Mouse (Mus musculus) heart, embryonic 12.5 days (tissue): Measurements from ENCODE around the gene Prr23a1. TPM values are rescaled to one million over a fixed set of nuclear protein-coding genes. Genes with fewer than 3 reads are reported as not detected.
A peak's percentile ranks its signal among the peaks of the same experiment; 100 is the strongest.
"Not testable (repeated sequence)": the region's sequence is repeated elsewhere in the genome, so short reads cannot be mapped to it uniquely, and the experiment has no call there.

ENCODE experiments used
- ATAC-seq: fragments of 200-750 bp; cut with Nextera tagmentation; 2 replicates; pipeline ENCODE4 v1.8.0; 2017; ENCODE audit warnings: moderate TSS enrichment, moderate library complexity; ENCODE audit not compliant: insufficient number of reproducible peaks, low FRiP score
- H3K27ac ChIP-seq: fragments of 300-500 bp; sonication (generic); 2 replicates; pipeline ENCODE4 v1.5.1; 2016; ENCODE audit warnings: mild to moderate bottlenecking, moderate library complexity; ENCODE audit not compliant: poor library complexity, severe bottlenecking
- H3K27me3 ChIP-seq: fragments of 300-500 bp; sonication (generic); replicated peaks from 2 replicates; pipeline ENCODE4 v1.6.1; 2016; ENCODE audit warnings: mild to moderate bottlenecking, moderate library complexity
- H3K36me3 ChIP-seq: fragments of 300-500 bp; sonication (generic); 2 replicates; pipeline ENCODE4 v1.6.1; 2016; ENCODE audit warnings: mild to moderate bottlenecking, moderate library complexity
- H3K4me1 ChIP-seq: fragments of 300-500 bp; sonication (generic); replicated peaks from 2 replicates; pipeline ENCODE4 v1.6.1; 2016; ENCODE audit warnings: mild to moderate bottlenecking
- H3K4me2 ChIP-seq: fragments of 300-500 bp; sonication (generic); 2 replicates; pipeline ENCODE4 v1.6.1; 2016; ENCODE audit warnings: mild to moderate bottlenecking, moderate library complexity
- H3K4me3 ChIP-seq: fragments of 300-500 bp; sonication (generic); 2 replicates; pipeline ENCODE4 v1.5.1; 2016; ENCODE audit warnings: mild to moderate bottlenecking
- H3K9ac ChIP-seq: fragments of 300-500 bp; sonication (generic); 2 replicates; pipeline ENCODE4 v1.6.1; 2016; ENCODE audit warnings: mild to moderate bottlenecking, moderate library complexity
- H3K9me3 ChIP-seq: fragments of 300-500 bp; sonication (generic); replicated peaks from 2 replicates; pipeline ENCODE4 v1.6.1; 2016; ENCODE audit warnings: mild to moderate bottlenecking, moderate library complexity
- WGBS: fragments of 180-500 bp; shearing (Covaris S2); methylation state at CpG from one replicate; pipeline ENCODE4 v1.1.7; 2016; 5-methylcytosine and 5-hydroxymethylcytosine counted together
- polyA plus RNA-seq: library from polyadenylated mRNA; unstranded; fragments of >200 nt; fragmentation: Nextera tagmentation; extraction: Ambion mirVana; gene quantifications from 2 replicates; pipeline ENCODE4 v1.2.1, GENCODE M21; 2016

The Prr23a1 gene
- not detected in 2 replicates for polyA plus RNA-seq

GRCm38 (mm10) chr9:98842117-98842516, at the start of gene Prr23a1:
TSS of gene Prr23a1 (plus strand) at chr9:98842503.
- Histone ChIP-seq H3K4me2 (peak within 1 kb of the TSS; percentile 63), H3K4me3 (peak within 1 kb of the TSS; percentile 29), H3K9me3 (0 out of 2 replicates have a peak, but pooled peaks cover 4% of the 10 kb centered on the region), H3K9ac (no peak within 1 kb of the TSS), H3K36me3 (no peaks in the 10 kb centered on the region), H3K27ac (no peak within 1 kb of the TSS), H3K27me3 (peaks cover 24% of the 10 kb centered on the region), H3K4me1 (no peaks in the 10 kb centered on the region)
- 44% methylated on average over 22 of the region's 22 CpGs for WGBS
- ATAC-seq: no peak

- 44% methylated on average over 1 of the region's 1 CpGs for WGBS
- H3K27me3 ChIP-seq: peaks cover 7% of the 10 kb centered on the region
- no peaks in the 10 kb centered on the region for H3K9me3 ChIP-seq
- no peaks in the 10 kb centered on the region for H3K36me3 ChIP-seq
- H3K27ac ChIP-seq: no peak overlapping the region
- H3K4me2 ChIP-seq: no peak overlapping the region
- H3K9ac ChIP-seq: no peak overlapping the region
- no peaks in the 10 kb centered on the region for H3K4me1 ChIP-seq
- no peak overlapping the region for H3K4me3 ChIP-seq
- no peak for ATAC-seq
These were observed 43.3 kb upstream of the Prr23a1 start for GRCm38 (mm10) chr9:98799021-98799420.

- no peak for ATAC-seq
- WGBS: 61% methylated on average over 12 of the region's 12 CpGs
- Histone ChIP-seq H3K4me1 (no peaks in the 10 kb centered on the region), H3K36me3 (no peaks in the 10 kb centered on the region), H3K4me2 (no peak overlapping the region), H3K9ac (no peak overlapping the region), H3K27ac (no peak overlapping the region), H3K9me3 (no peaks in the 10 kb centered on the region), H3K4me3 (no peak overlapping the region), H3K27me3 (peaks cover 19% of the 10 kb centered on the region)
These were observed 38.3 kb upstream of the Prr23a1 start for GRCm38 (mm10) chr9:98803971-98804370.

GRCm38 (mm10) chr9:98805511-98805910, 36.8 kb upstream of the Prr23a1 start:
- ATAC-seq: no peak
- Histone ChIP-seq H3K4me3 (no peak overlapping the region), H3K27me3 (peaks cover 19% of the 10 kb centered on the region), H3K4me2 (no peak overlapping the region), H3K27ac (no peak overlapping the region), H3K9me3 (no peaks in the 10 kb centered on the region), H3K4me1 (no peaks in the 10 kb centered on the region), H3K36me3 (no peaks in the 10 kb centered on the region), H3K9ac (no peak overlapping the region)
- WGBS: 71% methylated on average over 15 of the region's 15 CpGs

- no peak overlapping the region for H3K4me3 ChIP-seq
- no peak overlapping the region for H3K4me2 ChIP-seq
- WGBS: 78% methylated on average over 3 of the region's 3 CpGs
- no peaks in the 10 kb centered on the region for H3K4me1 ChIP-seq
- no peak overlapping the region for H3K9ac ChIP-seq
- H3K36me3 ChIP-seq: no peaks in the 10 kb centered on the region
- H3K27me3 ChIP-seq: peaks cover 18% of the 10 kb centered on the region
- H3K27ac ChIP-seq: no peak overlapping the region
- no peak for ATAC-seq
- H3K9me3 ChIP-seq: no peaks in the 10 kb centered on the region
These were observed 36.4 kb upstream of the Prr23a1 start for GRCm38 (mm10) chr9:98805934-98806333.

GRCm38 (mm10) chr9:98807631-98808030, 34.7 kb upstream of the Prr23a1 start:
- Histone ChIP-seq H3K4me2 (no peak overlapping the region), H3K9ac (no peak overlapping the region), H3K4me1 (no peaks in the 10 kb centered on the region), H3K27ac (no peak overlapping the region), H3K27me3 (peaks cover 20% of the 10 kb centered on the region; the same call in 1 of the 2 replicates), H3K36me3 (no peaks in the 10 kb centered on the region), H3K9me3 (no peaks in the 10 kb centered on the region), H3K4me3 (no peak overlapping the region)
- 79% methylated on average over 8 of the region's 8 CpGs for WGBS
- no peak for ATAC-seq

GRCm38 (mm10) chr9:98809526-98809925, 32.8 kb upstream of the Prr23a1 start:
- not testable (repeated sequence) for H3K27ac ChIP-seq, H3K4me3 ChIP-seq, H3K9me3 ChIP-seq, ATAC-seq, H3K4me1 ChIP-seq, H3K36me3 ChIP-seq, H3K9ac ChIP-seq, H3K4me2 ChIP-seq
- WGBS: 61% methylated on average over 2 of the region's 2 CpGs
- H3K27me3 ChIP-seq: peaks cover 27% of the 10 kb centered on the region; the same call in 1 of the 2 replicates

- Histone ChIP-seq H3K9ac (no peak overlapping the region), H3K9me3 (no peaks in the 10 kb centered on the region), H3K27me3 (peaks cover 33% of the 10 kb centered on the region), H3K4me1 (no peaks in the 10 kb centered on the region; the same call in 1 of the 2 replicates), H3K27ac (no peak overlapping the region), H3K36me3 (no peaks in the 10 kb centered on the region), H3K4me3 (no peak overlapping the region), H3K4me2 (no peak overlapping the region)
- no peak for ATAC-seq
- 57% methylated on average over 3 of the region's 3 CpGs for WGBS
These were observed 26.2 kb upstream of the Prr23a1 start for GRCm38 (mm10) chr9:98816066-98816465.

GRCm38 (mm10) chr9:98817592-98817991, 24.7 kb upstream of the Prr23a1 start:
- Histone ChIP-seq H3K4me2 (no peak overlapping the region), H3K36me3 (no peaks in the 10 kb centered on the region), H3K27ac (no peak overlapping the region), H3K9me3 (no peaks in the 10 kb centered on the region), H3K4me1 (no peaks in the 10 kb centered on the region; the same call in 1 of the 2 replicates), H3K9ac (no peak overlapping the region), H3K4me3 (no peak overlapping the region), H3K27me3 (peaks cover 29% of the 10 kb centered on the region)
- 75% methylated on average over 7 of the region's 7 CpGs for WGBS
- ATAC-seq: no peak

- H3K9ac ChIP-seq: no peak overlapping the region
- no peak overlapping the region for H3K27ac ChIP-seq
- no peaks in the 10 kb centered on the region; the same call in 1 of the 2 replicates for H3K4me1 ChIP-seq
- no peak overlapping the region for H3K4me3 ChIP-seq
- 65% methylated on average over 5 of the region's 5 CpGs for WGBS
- no peak for ATAC-seq
- no peaks in the 10 kb centered on the region for H3K36me3 ChIP-seq
- peaks cover 21% of the 10 kb centered on the region for H3K27me3 ChIP-seq
- H3K4me2 ChIP-seq: no peak overlapping the region
- H3K9me3 ChIP-seq: no peaks in the 10 kb centered on the region
These were observed 23.3 kb upstream of the Prr23a1 start for GRCm38 (mm10) chr9:98818971-98819370.

GRCm38 (mm10) chr9:98819481-98819880, 22.8 kb upstream of the Prr23a1 start:
- Histone ChIP-seq H3K27me3 (peaks cover 20% of the 10 kb centered on the region; the same call in 1 of the 2 replicates), H3K4me3 (no peak overlapping the region), H3K4me2 (no peak overlapping the region), H3K9ac (no peak overlapping the region), H3K4me1 (no peaks in the 10 kb centered on the region; the same call in 1 of the 2 replicates), H3K9me3 (no peaks in the 10 kb centered on the region), H3K27ac (no peak overlapping the region), H3K36me3 (no peaks in the 10 kb centered on the region)
- ATAC-seq: no peak
- WGBS: 73% methylated on average over 2 of the region's 2 CpGs

GRCm38 (mm10) chr9:98820461-98820860, 21.8 kb upstream of the Prr23a1 start:
- Histone ChIP-seq H3K9me3 (no peaks in the 10 kb centered on the region), H3K4me2 (no peak overlapping the region), H3K9ac (no peak overlapping the region), H3K36me3 (no peaks in the 10 kb centered on the region), H3K27me3 (peaks cover 20% of the 10 kb centered on the region; the same call in 1 of the 2 replicates), H3K27ac (no peak overlapping the region), H3K4me3 (no peak overlapping the region), H3K4me1 (no peaks in the 10 kb centered on the region)
- 81% methylated on average over 4 of the region's 4 CpGs for WGBS
- no peak for ATAC-seq
